Mouse (Mus musculus) layer of hippocampus, adult 2 months (tissue): Measurements from ENCODE around the gene Ino80. TPM values are rescaled to one million over a fixed set of nuclear protein-coding genes. Genes with fewer than 3 reads are reported as not detected.
"Not testable (repeated sequence)": the region's sequence is repeated elsewhere in the genome, so short reads cannot be mapped to it uniquely, and the experiment has no call there.

ENCODE experiments used
- DNase-seq, 2 experiments: peaks; one replicate each; pipeline ENCODE4 v3.0.0; 2022; ENCODE audit warnings: low spot score in 2 of 2
- H3K27ac ChIP-seq: fragments of 200-600 bp; 2 replicates; pipeline ENCODE4 v1.8.1; 2022
- H3K4me3 ChIP-seq: fragments of 200-600 bp; 2 replicates; pipeline ENCODE4 v1.8.1; 2022; ENCODE audit warnings: mild to moderate bottlenecking
- CTCF ChIP-seq: fragments of 200-600 bp; conservative IDR thresholded peaks from 2 replicates; pipeline ENCODE4 v1.8.1; 2022; ENCODE audit warnings: antibody characterized with exemption, mild to moderate bottlenecking, moderate library complexity
- long read RNA-seq, 2 experiments: library from polyadenylated mRNA; stranded (forward); transcript quantifications; one replicate each; pipeline ENCODE4 v2.0.0; 2021; ENCODE audit warnings: borderline mapping rate in 2 of 2
- total RNA-seq, 2 experiments: library from RNA; stranded (reverse); gene quantifications; 2 replicates each; pipeline ENCODE4 v1.2.3; 2021

Gene Ino80
- 10 to 100 TPM; 21.0 to 21.6 TPM for total RNA-seq
- long read RNA-seq, experiment 1, partial matches to known transcripts: 1 of 3 reads
- long read RNA-seq, experiment 1, other reads (novel, unspliced or antisense): 2 of 3 reads
- long read RNA-seq, experiment 2, full-length matches to known transcripts: 1 of 8 reads
- long read RNA-seq, experiment 2, partial matches to known transcripts: 4 of 8 reads
- long read RNA-seq, experiment 2, other reads (novel, unspliced or antisense): 3 of 8 reads

DNA sequence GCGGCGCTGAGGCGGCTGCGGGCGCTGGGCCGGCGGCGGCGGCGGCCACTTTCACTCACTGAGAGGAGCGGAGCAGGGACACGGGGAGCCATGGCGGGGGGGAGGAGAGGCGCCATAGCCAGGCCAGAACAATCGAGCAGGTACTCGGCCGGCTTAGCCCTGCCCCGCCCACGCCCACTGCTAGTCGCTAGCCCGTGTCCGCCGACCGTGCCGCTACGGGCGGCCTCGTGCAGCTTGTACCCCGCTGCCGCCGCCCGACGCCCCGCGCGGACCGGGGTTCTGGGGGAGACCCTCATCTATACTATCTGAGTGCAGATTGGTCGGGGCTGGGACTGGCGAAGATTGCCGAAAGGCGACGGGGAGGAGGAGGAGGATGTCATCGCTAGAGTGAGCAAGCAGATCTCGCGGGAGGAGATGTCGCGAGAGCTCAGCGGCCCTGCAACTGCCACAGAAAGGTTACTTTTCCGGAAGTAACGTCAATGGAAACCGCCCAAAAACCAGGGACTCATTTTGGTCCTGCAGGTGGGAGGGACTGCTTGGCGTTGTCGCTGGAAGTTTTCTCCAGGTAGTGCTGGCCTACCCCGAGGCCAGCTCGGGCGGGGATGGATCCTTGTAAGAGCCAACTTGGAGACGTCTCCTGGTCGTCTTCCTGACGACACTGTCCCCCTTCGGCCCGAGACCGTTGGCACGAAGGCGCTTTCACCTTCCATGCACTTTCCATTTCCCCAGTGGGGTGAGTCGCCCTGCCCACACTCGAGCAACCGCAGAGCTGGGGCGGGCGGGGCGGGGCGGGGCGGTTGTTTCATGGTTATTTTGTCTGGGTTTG, at the start of gene Ino80:
Gene Ino80, minus strand, starts transcription at position 117 of the 826 bp plus-strand sequence.
- TF ChIP-seq CTCF: no peak
- Histone ChIP-seq H3K27ac (peak within 1 kb of the TSS; percentile 100), H3K4me3 (peak within 1 kb of the TSS; percentile 96)
- DNase-seq: peak; percentile 97 to 99

DNA sequence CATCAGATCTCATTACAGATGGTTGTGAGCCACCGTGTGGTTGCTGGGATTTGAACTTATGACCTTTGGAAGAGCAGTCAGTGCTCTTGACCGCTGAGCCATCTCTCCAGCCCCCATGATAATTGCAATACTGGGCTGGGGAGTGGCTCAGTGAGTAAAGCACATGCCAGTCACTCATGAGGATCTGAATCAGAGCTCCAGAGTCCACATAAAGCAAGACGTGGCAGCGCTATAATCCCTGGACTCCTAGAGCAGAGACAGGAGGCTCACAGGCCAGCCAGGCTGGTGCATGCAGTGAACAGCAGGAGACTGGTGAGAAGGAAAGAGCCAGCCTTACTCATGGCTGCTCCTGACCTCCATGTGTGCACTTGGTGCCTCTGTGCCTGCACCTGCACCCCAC, 47.9 kb upstream of the Ino80 start:
- Histone ChIP-seq H3K27ac (no peak overlapping the region), H3K4me3 (no peak overlapping the region)
- no peak for DNase-seq
- no peak for TF ChIP-seq CTCF

DNA sequence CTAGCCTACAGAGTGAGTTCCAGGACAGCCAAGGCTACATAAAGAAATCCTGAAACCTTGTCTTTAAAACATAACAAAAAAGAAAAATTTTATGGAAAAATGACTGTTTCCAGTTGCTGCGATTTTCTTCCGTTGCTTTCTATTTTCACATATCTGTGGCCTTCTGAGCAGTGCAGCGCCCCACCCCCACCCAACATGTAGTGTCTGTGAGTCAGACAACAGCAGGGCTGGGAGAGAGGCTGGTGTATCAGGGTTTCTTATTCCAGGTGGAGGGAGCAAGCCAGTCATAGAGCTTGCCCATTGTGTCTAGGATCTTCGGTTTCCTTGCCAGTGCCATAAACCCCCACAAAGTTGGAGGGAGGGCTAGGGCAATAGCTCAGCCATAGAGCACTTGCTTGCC, 46.3 kb upstream of the Ino80 start:
- no peak overlapping the region for H3K4me3 ChIP-seq
- TF ChIP-seq CTCF: no peak
- no peak for DNase-seq
- H3K27ac ChIP-seq: no peak overlapping the region

DNA sequence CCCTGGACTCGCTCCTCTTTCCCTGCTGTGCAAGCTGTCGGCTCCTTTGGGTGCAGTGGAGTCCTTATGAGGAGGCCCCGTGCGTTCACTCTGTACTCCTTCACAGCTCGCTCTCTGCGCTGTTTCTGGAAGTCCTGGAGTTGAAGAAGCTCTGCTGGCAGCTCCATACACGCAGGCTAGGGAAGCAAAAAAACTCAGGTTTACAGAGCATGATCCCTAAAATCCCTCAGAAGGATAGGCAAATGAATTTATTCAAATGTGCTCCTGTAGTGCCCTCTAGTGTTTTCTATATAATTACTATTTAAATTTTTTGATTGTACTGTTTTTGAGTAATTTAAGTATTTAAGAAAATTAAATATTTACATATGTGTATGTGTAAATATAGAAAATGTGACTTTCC, 43.1 kb upstream of the Ino80 start:
- DNase-seq: peak in 1 of 2 experiments; percentile 1

DNA sequence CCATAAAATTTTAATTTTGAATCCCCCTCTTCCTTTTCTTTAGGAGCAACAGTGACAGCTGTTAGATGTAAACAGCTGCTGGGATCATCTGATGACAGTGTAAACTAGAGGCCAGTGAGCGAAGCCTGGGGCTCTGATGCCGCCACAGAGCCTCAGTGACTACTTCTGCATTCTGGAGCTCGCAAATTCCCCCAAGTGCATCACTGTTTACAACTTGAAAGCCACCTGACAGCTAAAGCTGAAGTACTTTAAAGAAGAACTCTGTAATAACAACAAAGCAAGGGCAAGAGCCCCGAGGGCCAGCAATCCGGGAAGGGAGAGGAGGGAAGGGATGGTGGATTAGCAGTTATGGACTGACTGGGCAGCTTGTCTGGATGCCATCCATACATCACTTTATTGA, 39.3 kb upstream of the Ino80 start:
- Histone ChIP-seq H3K27ac (no peak overlapping the region), H3K4me3 (no peak overlapping the region)
- TF ChIP-seq CTCF: no peak
- DNase-seq: no peak

More for the DNA sequence above, 43.1 kb upstream of the Ino80 start:
- peak; percentile 73 for TF ChIP-seq CTCF
- no peak overlapping the region for H3K27ac ChIP-seq
- H3K4me3 ChIP-seq: no peak overlapping the region

DNA sequence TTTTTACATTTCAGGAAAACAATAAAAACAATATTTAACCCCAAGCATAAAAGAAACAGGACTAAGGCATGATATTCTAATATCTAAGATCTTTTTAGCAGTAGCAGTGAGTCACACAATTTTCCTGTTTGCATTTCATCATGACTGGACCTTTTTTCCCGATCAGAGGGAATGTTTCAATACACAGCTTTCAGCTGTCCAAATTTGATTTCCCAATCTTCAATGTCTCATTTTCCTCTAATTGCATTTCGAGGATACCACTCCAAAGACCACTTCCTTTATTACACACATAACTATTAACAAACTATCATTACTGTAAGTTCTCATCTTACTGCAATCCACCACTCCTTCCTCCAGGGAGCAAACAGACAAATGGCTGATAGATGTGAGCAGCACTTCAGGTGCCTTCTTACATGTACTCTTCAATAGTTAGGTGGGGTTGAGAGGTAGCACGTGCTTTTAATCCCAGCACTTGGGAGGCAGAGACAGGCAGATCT, 36.6 kb upstream of the Ino80 start:
- no peak for TF ChIP-seq CTCF
- no peak for DNase-seq

DNA sequence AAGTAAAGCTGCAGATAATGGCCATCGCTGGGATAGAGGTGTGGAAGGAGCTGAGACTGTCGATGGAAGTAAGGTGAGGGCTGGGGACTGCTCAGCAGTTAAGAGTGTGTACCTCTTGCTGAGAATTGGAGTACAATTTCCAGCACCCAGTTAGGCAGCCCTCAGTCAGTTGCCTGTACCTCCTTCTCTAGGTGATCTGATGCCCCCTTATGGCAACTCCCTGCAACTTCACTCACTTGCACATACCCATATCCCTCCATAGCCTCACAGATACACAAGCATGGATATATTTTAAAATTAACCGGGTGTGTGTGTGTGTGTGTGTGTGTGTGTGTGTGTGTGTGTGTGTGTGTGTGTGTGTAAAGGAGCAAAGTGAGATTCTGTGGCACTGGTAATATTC, 34.8 kb upstream of the Ino80 start:
- no peak for TF ChIP-seq CTCF

More for the DNA sequence above, 36.6 kb upstream of the Ino80 start:
- no peak overlapping the region for H3K4me3 ChIP-seq
- H3K27ac ChIP-seq: no peak overlapping the region

DNA sequence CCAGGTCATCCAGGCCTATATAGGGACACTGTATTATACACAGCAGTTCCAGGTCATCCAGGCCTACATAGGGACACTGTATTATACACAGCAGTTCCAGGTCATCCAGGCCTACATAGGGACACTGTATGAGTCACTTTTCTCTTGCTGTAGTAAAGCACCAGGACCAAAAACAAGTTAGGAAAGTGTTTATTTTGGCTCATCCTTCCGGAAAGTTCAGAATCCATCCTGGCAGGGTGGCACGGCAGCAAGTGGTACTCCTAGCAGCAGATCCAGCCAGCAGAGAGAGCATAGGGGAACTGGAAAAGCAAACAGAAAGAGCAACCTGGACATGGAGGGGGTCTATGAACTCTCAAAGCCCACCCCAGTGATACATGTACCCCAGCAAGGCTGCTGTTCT, 33.4 kb upstream of the Ino80 start:
- H3K27ac ChIP-seq: no peak overlapping the region
- H3K4me3 ChIP-seq: no peak overlapping the region
- DNase-seq: no peak

More for the DNA sequence above, 34.8 kb upstream of the Ino80 start:
- no peak overlapping the region for H3K4me3 ChIP-seq
- no peak overlapping the region for H3K27ac ChIP-seq
- no peak for DNase-seq

DNA sequence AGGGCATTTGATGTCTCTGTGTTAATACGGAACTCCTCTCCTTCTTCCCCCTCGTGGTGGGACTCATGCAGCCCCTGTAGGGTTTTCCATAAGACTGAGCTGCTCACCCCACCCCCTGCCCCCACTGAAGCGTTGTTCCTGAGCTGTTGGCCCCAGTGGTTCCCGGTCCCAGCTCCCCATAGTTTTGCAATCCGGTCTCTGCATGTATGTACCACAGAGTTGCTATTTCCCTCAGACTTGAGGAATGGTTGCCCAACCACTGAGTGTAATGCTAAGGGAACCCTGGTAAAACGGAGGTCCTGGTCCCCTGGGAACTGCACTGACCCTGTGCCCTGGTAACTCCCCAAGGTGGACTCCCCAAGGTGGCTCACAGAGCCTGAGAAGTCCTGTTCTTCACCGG, 31.0 kb upstream of the Ino80 start:
- H3K4me3 ChIP-seq, H3K27ac ChIP-seq, DNase-seq: not testable (repeated sequence)

More for the DNA sequence above, 33.4 kb upstream of the Ino80 start:
- TF ChIP-seq CTCF: no peak

DNA sequence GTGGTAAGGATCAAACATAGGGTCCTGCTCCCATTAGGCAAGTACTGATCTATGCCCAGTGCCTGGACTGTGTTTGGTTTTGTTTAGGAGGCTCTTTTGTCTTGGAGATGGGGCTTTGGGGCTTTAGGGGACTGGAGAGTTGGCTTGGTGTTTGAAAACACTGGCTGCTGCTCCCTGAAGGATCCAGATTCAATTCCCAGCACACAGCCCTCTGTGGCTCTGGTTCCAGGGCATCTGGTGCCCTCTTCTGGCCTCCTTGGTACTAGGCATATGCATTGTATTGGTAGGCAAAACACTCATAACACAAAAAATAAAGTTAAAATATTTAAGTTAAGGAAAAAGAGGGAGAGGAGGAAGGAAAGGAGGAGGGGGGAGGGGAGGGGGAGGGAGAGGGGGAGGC, 29.6 kb upstream of the Ino80 start:
- H3K27ac ChIP-seq: no peak overlapping the region
- H3K4me3 ChIP-seq: no peak overlapping the region
- DNase-seq: no peak
- TF ChIP-seq CTCF: peak; percentile 27

DNA sequence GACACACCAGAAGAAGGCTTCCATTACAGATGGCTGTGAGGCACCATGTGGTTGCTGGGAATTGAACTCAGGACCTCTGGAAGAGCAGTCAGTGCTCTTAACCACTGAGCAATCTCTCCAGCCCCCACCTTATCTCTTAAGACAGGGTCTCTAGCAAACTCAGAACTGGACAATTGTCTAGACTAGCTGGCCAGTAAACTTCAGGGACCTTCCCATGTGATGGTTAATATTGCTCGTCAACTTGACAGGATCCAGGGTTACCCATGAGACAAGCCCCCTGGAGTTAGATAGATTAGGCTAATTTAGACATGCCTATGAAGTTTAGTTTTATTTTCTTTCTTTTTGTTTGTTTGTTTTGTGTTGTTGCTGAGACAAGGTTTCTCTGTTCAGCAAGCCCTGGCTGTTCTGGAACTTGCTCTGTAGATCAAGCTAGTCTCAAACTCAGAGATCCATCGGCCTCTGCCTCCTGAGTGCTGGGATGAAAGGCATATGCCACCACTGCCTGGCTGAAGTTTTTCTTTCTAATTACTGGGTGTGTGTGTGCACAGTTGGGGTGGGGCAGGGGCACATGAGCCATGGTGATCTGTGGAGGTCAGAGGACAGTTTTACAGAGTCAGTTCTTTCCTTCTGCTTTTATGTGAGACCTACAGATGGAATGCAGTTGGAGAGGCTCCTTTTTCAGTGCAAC, 23.6 kb upstream of the Ino80 start:
- Histone ChIP-seq H3K4me3 (no peak overlapping the region), H3K27ac (no peak overlapping the region)
- TF ChIP-seq CTCF: no peak
- no peak for DNase-seq

DNA sequence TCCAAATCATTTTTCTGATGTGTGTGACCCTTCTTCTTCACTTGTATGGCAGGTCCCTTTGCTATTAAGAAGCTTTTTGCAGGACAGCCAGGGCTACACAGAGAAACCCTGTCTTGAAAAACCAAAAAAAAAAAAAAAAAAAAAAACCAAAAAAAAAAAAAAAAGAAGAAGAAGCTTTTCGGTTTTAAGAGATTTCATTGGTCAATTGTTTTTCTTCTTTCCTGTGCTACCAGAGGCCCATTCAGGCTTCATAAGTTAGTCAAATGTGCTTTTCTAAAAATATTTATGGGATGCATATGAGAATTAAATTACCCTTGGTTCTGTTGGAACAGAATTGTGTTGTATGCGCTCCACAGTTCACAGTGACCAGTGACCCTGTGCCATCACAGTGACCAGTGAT, 21.4 kb upstream of the Ino80 start:
- no peak overlapping the region for H3K27ac ChIP-seq
- no peak for DNase-seq
- H3K4me3 ChIP-seq: no peak overlapping the region
- no peak for TF ChIP-seq CTCF

DNA sequence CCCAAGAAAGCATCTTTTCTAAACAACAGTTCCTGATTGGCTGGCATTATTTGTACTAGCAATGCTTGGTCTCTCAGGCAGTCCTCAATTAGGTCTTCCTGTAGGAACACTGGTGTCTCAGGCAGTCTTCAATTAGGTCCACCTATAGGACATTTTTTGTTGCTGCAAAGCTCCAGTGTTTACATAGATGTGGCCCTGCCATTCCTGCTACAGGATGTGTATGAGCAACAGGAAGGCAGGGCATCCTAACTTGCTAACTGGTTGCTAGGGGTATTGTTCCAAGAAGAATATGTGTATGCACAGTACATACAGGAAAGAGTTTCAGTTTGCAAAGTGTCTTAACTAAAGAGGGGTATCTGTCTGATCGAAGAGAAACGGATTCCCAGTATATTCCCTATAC, 18.6 kb upstream of the Ino80 start:
- Histone ChIP-seq H3K4me3 (no peak overlapping the region), H3K27ac (no peak overlapping the region)
- no peak for TF ChIP-seq CTCF
- no peak for DNase-seq

DNA sequence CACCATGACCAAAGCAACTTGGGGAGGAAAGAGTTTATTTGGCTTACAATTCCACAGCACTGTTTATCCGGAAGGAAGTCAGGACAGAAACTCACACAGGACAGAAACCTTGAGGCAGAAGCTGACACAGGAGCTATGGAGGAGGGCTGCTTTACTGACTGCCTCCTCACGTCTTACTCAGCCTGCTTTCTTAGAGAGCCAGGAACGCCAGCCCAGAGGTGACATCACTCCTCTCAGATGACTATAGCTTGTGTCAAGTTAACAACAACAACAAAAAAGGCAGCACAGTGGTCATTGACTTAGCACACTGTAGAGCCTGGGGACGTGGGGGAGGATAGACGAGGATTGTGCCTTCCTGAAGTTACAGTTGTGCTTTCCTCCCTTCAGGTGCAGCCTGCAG, 14.5 kb upstream of the Ino80 start:
- no peak for DNase-seq
- TF ChIP-seq CTCF: no peak
- H3K4me3 ChIP-seq: no peak overlapping the region
- H3K27ac ChIP-seq: no peak overlapping the region
